Mouse (Mus musculus) kidney, postnatal 14 days (tissue): Measurements from ENCODE around the gene Nek3.

ENCODE experiments used
- DNase-seq: peaks from one replicate; pipeline ENCODE4 v3.0.0; 2022; ENCODE audit warnings: mixed read lengths

Gene Nek3

GRCm38 (mm10) chr8:22166080-22166603, at the start of gene Nek3:
Gene Nek3, minus strand, starts transcription at chr8:22166435.
- DNase-seq = peak; percentile 90

GRCm38 (mm10) chr8:22214826-22215225, 48.6 kb upstream of the Nek3 start:
- DNase-seq = no peak

GRCm38 (mm10) chr8:22209012-22209411, 42.8 kb upstream of the Nek3 start:
- DNase-seq = peak; percentile 42

GRCm38 (mm10) chr8:22207535-22207934, 41.3 kb upstream of the Nek3 start:
- no peak for DNase-seq

GRCm38 (mm10) chr8:22199481-22199880, 33.2 kb upstream of the Nek3 start:
- no peak for DNase-seq

GRCm38 (mm10) chr8:22197914-22198313, 31.7 kb upstream of the Nek3 start:
- DNase-seq = no peak

GRCm38 (mm10) chr8:22193432-22194010, 27.3 kb upstream of the Nek3 start:
- peak; percentile 35 for DNase-seq

GRCm38 (mm10) chr8:22192660-22193431, 26.6 kb upstream of the Nek3 start, which contains the start of gene Vps36:
Gene Vps36, plus strand, starts transcription at chr8:22192809.
- peak; percentile 93 for DNase-seq

DNA sequence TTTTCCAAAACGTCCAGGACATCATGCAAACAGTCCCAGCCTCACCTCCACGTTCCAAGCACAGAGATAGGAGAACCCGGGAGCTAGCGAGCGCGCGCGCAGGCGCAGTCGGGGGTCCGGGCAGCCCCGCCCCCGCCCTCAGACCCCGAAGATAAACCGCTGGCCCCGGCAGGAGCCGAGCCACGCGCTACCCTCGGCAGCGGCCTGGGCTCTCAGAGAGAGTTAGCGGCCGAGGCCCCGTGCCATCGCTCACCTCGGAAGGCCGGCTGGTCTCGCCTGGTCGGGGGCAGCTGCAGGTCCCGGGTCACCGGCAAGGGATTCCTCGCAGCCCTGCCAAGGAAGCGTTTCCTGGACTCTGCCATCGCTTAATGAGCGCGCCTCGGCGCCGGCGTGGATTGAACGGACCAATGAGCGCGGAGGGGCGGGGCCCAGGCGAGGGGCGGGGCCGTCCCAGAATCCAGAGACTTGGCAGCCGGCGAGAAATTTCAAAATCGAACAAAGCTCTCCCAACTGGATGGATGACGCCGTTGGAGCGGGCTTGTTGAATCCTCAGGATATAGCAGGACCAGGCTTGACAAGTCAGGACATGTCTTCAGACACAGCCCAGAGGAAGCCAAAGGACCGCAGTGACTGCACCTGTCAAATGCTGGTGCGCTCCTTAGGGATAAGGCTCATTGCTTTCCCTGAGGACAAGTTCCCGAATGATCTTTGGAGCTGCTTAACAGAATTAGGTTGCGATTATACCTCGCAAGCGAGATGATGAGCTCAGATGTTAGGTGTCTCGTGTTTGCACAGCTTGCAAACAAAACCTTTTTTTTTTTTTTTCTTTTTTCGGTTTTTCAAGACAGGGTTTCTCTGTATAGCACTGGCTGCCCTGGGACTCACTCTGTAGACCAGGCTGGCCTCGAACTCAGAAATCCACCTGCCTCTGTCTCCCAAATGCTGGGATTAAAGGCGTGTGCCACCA, 19.5 kb upstream of the Nek3 start, which contains the start of gene Ckap2:
Gene Ckap2, minus strand, starts transcription at position 389 of the 967 bp plus-strand sequence.
- DNase-seq = peak; percentile 96

- peak; percentile 22 for DNase-seq
Measured at GRCm38 (mm10) chr8:22184884-22185283, 18.6 kb upstream of the Nek3 start.

- no peak for DNase-seq
Measured at GRCm38 (mm10) chr8:22175966-22176365, 9.7 kb upstream of the Nek3 start.

DNA sequence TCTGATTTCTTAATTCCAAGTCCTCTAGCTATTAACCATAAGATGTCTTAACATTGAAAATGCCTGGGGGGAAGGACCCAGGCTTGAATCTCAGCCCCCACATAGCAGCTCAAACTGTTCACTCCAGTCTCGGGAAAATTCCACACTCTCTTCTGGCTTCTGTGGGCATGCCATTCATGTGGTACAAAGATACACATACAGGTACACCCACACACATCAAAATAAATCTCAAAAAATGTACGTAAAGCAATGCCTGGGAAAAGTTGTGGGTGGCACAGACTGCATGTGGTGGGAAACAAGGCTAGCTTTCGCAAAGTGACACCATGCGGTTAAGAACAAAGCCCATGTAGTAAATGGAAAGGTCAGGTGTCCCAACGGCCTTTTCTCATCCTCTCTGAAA, 2.9 kb upstream of the Nek3 start:
- DNase-seq = no peak

DNA sequence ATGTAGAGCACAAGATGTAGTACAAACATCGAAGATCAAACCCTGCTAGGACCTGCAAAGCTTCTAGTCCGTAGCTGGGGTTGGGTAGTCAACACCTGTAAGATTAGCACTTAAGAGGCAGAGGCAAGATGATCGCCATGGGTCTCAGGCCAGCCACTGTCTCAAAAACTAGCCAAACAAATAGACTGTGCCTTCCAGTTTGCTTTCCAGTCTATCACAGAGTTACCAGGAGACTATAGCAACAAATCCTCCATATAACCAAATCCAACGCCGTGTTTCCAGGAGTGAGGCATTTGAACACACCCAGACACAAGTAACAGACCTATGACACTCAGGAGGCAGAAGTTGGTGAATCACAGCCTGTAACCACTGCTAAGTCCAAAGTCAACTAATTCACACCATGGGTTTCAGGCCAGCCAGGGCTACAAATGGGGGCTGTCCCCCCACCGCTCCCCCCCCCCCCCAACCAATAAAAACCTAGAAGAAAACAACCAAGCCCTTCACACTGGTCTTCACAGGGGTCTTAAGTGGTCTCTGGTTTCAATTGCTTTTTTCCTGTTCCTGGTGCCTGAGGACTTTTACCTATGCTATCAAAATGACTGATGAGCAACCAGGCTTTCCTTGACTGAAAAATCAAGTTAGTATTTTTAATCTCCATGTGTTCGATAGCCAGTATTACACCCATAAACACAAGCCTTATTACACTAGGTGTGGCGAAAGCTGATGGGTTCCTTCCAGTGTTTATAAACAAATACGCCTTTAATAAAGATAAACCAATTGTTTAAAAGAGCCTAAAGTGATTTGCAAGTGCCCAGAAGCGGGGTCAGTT, 770 bp downstream of the Nek3 start:
- no peak for DNase-seq

DNA sequence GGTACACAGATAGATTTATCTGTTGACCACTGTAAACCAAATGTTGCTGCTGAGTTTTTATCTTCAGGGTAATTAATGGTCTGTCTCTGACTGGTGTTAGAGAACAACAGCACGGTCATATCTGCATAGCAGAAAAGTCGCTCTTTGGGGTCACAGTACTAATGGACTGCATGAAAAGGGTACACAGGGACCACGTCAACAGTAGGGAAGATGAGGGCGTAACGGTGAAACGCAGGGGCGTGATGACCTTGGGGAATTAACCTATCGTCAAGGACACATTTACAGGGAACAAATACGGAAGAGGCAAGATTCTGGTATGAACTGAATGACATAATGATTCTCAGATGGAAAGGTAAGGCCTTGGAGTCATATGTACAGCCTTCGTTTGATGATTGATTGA, 1.8 kb downstream of the Nek3 start:
- no peak for DNase-seq

- no peak for DNase-seq
Measured at GRCm38 (mm10) chr8:22162206-22162605, 4.0 kb downstream of the Nek3 start.

GRCm38 (mm10) chr8:22150345-22150663, 15.9 kb downstream of the Nek3 start:
- peak; percentile 38 for DNase-seq

DNA sequence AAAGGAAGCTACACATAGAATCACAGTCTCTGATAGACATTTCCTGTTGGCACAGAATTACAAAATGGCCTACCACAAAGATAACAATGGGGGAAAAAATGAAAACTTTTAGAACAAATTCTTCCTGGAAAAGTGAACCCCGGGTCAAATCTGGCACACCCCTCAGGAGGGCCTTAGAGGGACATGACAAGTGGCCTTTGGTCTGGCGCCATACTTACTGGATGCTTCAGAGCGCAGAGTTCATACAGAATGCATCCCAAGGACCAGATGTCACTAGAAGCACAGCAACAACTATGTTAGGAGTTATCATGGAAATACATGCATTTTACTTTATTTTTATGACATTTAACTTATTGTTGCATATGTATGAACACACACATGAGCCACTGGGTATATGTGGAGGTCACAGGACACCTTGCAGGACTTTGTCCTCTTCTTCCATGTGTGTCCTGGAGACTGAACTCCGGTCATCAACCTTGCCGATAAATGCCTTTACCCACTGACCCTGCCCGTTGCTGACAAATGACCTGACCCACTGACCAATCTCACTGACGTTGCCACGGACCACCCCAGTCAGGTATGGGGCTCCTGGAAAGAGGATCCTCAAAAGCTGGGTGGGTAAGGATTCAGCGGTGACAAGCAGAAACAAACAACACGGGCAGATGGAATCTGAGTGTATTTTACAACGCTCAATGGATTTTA, 16.4 kb downstream of the Nek3 start:
- DNase-seq = no peak

- DNase-seq = no peak
Measured at GRCm38 (mm10) chr8:22148367-22148740, 17.9 kb downstream of the Nek3 start.

GRCm38 (mm10) chr8:22147706-22148366, 18.4 kb downstream of the Nek3 start:
- peak; percentile 13 for DNase-seq

DNA sequence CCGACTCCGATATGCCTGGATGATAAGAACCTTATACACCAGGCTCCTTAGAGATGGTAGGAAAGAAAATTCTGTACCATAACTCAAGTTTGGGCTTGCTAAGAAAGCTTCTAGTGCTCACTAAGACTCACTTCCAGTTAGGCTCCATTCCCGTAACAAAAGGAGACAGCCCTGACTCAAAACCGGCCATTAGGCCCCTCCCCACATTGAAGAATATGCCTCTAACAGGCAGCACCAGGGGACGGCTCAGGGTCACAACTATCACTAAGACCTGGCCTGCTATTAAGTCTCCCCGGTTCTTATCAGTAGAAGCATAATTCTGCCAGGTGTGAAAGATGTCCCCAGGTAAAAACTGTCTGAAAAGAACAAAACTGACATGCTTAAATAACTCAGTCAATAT, 20.4 kb downstream of the Nek3 start:
- DNase-seq = no peak
